Mouse (Mus musculus) testis, postnatal 14 days (tissue): Measurements from ENCODE around the gene Moap1.

Source experiments
- DNase-seq: peaks from one replicate; pipeline ENCODE4 v3.0.0; 2021; ENCODE audit warnings: low spot score

The Moap1 gene

DNA sequence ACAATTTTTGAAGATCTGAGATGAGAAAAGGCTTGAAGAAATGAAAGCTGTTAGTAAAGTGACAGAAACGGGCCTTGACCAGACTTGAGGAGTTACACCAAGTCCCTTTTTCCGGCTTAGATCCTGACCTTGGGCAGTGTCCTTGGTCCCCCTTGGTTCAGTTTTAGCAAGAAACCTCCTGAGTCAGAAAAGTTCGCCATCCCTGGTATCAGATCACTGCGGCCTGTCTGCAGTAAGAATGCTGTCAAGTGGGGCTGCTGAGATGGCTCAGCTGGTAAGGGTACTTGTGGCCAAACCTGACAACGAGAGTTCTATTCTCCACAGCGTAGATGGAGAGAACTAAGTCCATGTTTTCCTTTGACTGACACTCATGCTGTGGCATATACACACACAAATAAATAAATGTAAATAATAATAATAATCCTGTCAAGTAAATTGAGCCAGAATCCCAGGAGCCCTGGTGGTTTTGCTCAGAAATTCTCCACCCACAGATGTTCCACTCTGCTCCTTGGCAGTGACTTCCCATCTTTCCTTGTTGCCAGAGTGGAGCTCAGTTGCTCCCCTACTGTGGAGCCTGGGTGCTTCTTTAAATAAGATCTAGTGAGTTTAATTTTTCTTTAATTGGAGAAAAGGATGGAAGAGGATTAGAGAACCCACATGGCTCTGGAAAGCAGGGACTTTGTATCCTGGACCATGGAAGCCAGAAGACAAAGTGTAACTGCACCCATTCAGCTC lies 37.4 kb downstream of the Moap1 start:
- no peak for DNase-seq

DNA sequence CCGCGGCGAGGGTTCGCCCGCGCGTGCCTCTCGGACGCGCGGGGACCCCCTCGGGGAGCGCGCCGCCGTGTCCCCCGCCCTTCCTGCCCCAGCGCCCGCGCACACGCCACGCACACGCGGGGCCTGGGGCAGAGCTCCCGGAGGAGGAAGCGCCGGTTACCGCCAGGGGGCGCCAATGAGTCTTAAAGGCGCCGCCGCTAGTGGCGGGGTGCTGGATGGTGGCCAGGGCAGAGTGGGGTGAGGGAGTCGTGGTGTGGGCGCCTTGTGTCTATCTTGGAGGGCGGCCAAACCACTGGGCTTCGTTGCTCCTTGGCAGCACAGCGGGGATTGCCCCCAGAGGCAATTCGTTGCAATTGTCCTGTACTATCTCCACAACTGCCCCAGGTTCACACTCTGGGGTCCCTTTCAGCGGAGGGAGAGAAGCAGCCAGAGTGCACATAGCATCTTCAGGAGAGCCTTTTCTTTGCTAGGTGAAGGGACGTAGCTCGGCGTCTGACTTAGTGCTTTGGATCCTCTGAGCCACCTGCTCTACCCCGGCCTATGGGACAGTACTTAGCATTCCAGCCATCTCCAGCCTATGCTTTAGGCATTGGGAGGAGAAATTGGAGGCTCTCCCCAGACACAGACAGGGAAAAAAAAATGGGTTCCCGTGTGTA lies 38.1 kb downstream of the Moap1 start:
- peak; percentile 86 for DNase-seq

DNA sequence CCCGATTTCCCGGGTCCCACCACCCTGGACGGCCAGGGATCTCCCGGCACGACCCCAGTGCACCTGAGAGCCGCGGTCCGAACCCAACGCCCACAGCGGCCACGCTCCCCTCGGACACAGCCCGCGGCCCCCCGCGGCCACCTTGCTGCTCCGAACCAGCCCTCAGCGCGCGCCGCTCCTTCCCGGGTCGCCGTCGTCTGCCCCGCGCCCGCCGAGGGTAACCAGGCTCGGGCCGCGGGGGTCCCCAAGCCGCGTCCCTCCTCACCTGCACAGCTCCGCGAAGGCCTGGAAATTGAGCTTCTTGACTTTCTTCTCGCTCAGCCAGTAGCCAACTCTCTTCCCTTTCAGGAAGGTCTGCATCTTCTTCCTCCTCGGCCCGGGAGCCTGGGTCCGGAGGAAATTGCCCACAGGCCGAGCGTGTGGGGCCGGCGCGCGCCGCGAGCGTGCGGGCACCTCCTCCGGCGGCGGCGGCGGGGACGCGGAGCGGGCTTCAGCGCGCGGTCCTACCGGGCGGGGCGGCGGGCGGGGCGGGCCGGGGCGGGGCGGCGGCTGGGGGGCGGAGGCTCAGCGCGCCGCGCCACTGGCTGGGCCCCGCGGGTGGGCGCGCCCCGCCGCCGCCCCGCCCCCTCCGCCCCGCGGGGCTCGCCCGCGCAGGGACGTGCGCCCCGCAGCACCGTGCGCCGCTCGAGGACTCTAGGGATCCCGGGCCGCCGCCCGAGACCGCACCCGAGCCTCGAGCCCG lies 38.8 kb downstream of the Moap1 start, which contains the start of gene Itpk1:
TSS of gene Itpk1 (minus strand) at position 474 of the 742 bp plus-strand sequence.
- peak; percentile 48 for DNase-seq

DNA sequence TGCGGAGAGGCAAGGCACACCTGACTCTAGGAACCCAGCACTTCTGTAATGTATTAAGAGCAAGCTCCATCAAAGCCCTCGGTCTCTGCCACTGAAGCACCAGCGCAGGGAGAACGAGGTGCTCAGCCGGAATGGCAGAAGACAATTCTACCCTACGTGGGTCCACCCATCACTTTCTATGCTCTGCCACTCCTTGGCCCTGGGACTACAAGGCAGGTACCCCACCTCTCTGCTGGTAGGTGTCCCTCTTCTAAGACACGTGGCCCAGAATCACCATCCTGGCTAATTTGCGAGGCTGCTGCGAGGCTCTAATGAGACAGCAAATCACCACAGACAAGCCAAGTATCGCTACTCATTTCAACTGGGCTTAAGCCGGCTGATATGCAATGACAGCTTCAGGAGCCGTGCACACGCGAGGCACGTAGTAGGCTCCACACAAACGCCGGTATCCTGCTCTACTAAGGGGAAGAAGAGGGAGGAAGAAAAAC lies 39.5 kb downstream of the Moap1 start:
- no peak for DNase-seq

DNA sequence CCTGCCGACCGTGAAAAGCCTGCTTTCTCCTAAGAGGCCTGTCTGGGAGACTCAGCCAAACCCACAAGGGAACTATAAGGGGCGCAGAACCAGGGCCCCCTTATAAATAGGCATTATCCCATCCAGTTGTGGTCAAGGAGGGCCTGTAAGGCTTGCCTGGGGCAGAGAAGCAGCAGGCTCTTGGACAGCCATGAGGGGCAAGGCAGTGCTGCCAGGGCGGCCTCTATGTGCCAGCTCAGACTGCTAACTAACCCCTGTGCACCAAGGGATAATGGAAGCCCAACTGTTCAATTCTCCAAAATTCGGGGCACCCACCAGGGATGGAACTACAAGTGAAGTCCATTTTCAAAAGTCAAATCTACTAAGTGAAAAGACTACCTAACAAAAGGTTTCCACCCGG lies 40.0 kb downstream of the Moap1 start:
- no peak for DNase-seq

DNA sequence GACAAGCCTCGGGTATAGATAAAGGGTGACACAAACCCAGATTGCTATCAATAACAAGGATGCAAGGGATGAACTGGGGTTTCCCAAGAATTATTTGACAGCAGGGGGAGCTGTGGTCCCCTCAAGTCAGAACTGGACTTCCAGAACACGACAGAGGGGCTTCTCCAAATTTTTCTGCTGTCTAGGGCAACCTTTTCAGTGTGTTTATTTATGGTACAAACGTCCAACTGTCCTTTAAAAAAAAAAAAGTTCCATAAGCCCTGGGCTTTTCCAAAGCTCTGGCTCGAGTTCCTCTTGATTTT lies 40.4 kb downstream of the Moap1 start:
- DNase-seq: no peak

DNA sequence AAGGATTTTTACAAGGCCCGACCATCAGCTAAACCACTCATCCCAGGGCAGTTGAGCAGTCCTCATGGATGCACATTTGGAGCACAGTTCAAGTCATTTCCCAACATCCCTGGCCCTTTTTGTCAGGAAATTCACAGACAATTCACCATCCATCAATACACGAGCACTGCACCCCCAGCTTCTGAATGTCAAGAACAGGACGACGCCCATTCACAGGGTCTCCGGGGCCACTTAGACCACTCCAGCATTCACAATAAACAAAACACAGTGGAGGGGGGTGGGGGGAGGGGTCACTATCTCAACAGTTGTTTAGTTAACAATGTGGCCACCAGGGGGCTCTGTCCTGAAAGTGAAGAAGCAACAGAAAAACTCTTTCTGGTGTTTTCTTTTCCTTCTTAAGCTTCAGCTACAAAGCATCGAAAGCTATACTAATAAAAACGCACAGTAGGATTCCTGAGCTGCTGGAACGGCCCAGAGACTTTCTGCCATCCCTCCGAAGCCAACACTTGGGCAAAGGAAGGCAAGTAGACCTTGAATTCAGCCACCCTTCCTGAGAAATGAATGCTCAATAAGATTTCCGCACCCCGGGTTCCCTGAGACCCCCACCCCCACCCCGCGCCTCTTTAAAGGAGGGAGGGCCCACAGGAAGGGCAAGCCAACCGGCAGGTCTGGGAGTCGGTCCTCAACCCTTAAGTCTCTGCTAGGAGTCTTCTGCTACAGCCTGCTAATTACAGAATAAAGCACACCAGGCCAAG lies 40.9 kb downstream of the Moap1 start:
- DNase-seq: peak; percentile 68

DNA sequence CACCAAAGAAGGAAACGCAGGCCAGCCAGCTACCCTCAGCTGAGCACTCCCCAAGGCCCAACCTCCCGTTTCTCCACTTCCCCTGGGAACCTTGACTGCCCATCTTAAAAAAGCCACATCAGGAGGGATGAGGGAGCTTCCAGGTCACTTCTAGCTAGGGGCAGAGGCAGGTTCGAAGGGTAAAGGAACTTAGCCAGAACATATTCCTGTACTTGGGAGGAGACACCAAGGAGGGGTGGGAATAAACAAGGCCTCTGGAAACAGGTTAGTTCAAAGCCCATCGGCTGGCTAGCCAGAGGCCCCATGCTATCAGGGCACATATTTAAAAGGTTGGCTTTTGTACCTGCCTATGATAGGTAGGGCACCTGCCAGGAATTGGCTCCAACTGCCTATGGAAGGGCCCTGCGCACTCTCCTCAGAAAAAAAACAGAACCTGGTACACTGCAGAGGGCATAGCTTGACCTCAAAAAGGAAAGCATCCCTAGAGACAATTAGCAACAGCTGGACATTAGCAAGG lies 41.7 kb downstream of the Moap1 start:
- no peak for DNase-seq

DNA sequence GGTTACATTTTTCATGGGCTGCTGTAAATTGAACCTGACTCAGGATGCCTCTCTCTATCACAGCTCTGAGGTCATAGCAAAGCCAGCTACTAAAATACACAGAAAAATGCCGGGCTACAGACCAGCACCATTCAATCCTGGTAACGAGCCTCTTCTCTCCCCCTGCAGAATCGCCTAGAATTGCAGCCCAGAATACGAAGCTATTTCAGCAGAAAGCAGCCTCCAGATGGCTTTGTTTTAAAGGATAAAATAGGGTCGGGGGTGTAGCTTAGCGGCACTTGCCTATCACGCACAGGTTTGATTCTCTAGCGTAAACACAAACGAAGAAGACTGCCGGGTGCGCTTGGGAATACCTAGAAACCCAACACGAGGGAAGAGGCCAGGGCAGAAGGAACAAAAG lies 43.0 kb downstream of the Moap1 start:
- DNase-seq: no peak

DNA sequence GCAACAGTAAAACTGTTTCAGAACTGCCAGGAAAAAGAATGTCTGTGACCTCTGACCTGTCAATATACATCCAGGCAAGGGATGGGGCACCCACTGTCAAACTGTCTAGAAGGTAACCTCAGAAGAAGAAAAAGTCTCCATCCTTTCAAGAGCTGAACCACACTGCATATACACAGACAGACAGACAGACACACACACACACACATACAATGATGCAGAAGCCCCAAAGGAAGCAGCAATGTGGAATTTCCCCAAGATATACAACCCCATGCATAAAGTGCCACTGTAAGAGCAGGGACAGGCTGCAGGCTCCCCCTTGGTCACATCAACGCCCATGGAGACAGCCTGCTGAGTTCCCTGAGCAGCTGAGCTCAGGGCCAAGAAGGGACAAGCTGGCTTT lies 44.3 kb downstream of the Moap1 start:
- no peak for DNase-seq

DNA sequence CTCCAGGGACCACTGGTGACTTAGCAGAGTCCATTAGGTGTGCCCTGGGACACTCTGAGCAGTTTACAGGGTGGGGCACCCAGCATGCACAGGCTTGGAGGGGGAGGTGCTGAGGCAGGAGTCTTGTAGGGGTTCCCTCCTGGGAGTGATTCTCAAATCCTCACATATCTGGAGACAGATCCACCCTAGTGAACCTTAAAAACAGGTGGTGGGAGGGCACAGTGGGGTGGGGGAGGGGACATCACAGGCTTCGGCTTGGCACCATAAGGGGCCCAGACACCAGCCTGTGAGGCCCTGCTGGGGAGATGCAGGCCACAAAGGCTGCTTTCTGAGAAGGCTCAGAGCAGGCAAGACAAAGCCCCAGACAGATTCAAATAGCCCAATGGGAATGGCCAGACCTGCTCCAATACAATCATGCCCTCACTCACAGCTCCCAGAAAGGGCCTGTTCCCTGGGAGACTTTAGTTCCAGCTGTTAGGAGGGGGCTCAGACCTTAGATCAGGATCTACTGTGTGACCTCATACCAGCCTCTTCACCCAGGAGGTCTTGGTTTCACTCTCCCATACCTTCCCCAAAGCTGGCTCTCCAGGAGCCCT lies 45.3 kb downstream of the Moap1 start:
- no peak for DNase-seq

DNA sequence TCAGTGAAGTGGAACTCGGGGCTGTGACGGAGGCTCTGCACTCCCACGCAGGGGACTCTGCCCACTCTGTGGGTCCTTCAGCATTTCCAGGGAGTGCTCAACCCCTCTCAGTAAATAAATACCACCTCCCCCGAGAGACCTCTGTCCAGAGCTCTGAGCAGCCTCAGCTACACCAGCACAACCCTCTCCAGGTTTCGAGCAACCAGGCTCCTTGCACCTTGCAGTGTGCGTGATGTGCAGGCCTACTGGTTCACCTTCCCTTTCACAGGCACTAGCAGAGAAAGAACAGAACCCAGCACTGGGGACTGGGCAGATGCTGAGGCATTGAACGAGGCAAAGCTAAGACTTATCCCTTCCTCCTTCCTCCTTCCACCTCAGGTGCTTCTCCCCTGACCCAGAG lies 46.1 kb downstream of the Moap1 start:
- no peak for DNase-seq

DNA sequence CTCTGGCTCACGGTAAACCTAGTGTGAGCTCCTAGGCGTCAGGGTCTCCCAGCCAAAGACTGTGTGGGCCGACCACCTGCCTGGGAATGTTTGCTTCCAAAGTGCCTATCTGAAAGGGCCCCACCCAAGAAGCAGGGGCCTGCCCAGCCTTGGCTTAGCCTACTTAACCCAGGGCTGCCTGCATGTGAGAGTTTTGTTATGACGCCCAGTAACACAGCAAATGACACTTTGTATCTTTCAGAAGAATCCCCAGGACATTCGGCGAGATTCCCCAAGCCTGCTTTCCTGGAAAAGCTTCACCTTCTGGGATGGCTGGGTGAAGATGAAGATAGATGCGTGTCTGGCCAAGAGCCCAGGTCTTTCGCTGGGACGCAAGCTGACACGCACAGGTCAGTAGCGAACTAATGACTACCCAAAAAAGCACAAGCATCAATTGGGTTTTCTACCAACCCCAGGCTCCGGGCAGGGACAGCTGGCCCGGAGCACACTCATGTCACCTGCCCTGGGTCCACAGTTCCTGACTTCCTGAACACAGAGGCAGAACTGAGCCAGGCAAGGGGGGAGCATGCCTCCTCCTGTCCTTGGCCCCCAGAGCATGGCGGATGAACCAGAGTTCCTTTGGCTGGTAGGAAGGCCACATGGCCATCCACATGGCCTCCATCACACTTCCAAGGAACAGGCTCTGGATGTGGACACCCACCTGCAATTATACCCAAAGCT lies 46.7 kb downstream of the Moap1 start:
- peak; percentile 64 for DNase-seq

DNA sequence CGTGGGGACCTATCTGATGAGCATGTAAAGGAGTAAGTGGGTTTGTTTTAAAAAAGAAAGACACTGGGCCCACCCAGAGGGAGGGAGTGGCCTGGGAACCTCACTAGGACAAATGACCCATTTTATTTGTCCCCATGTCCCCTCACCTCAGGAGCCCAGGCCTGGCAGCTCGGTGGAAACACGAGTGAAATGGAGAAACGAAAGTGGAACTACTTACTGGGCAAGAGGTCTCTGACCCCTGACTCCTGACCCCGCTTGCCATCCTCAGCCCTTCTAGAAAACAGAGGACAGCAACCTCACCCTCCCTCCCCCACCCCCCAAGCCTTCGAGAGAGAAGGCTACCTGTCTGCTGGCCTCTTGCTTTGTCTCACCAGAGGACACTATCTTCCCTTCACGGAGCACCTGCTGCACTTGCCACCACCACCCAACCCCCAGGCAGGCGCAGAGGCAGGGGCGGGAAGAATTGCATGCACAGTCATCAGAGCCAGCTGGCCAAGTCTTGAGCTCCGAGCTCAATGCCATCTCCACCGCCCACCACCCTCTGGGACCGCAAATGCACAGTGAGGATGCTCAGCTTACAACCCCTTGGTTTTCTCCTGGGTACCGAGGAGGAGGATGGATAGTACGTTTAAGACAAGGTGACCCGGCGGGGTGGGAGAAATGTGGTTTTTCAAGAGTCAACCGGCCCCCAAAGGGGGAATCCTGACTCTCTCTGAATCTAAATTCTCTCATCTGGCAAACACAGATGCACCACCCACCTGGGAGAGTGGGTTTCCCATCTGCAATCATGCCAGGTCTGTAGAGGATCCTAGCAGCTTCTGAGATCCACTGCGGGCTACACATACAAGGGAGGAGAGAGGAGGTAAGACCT lies 47.9 kb downstream of the Moap1 start:
- DNase-seq: no peak
